Mouse (Mus musculus): ENCODE measurements around the gene Snap91.

GRCm38 (mm10) chr9:86800600-86801163 is 79.8 kb downstream of the Snap91 start:
- TF ChIP-seq POLR2A (IDR thresholded peaks at IDR 0.05; ENCODE audit: low read depth, low read length) = no peak
- 0 out of 2 replicates have a peak, but pooled peaks have one; percentile 21 for TF ChIP-seq CTCF (IDR thresholded peaks at IDR 0.05; ENCODE audit: borderline replicate concordance, insufficient read depth, low read length)

Data from embryonic fibroblast, embryonic 13.5 days (primary cell).